Mouse (Mus musculus) forebrain, embryonic 16.5 days (tissue): Measurements from ENCODE around the gene St8sia6. TPM values are rescaled to one million over a fixed set of nuclear protein-coding genes. Genes with fewer than 3 reads are reported as not detected.
A peak's percentile ranks its signal among the peaks of the same experiment; 100 is the strongest.
"Not testable (repeated sequence)": the region's sequence is repeated elsewhere in the genome, so short reads cannot be mapped to it uniquely, and the experiment has no call there.

Experiments used
- ATAC-seq: fragments of 200-750 bp; cut with Nextera tagmentation; 2 replicates; pipeline ENCODE4 v1.8.0; 2017; ENCODE audit warnings: mild to moderate bottlenecking, moderate library complexity
- H3K27ac ChIP-seq: fragments of 300-500 bp; sonication (generic); 2 replicates; pipeline ENCODE4 v1.5.1; 2014; ENCODE audit warnings: low read length, control low read depth
- H3K27me3 ChIP-seq: fragments of 300-500 bp; sonication (generic); replicated peaks from 2 replicates; pipeline ENCODE4 v1.6.1; 2014; ENCODE audit warnings: low read length; ENCODE audit not compliant: control insufficient read depth, insufficient read depth
- H3K36me3 ChIP-seq: fragments of 300-500 bp; sonication (generic); 2 replicates; pipeline ENCODE4 v1.6.1; 2014; ENCODE audit not compliant: control insufficient read depth, insufficient read depth
- H3K4me1 ChIP-seq: fragments of 300-500 bp; sonication (generic); replicated peaks from 2 replicates; pipeline ENCODE4 v1.6.1; 2014; ENCODE audit warnings: low read length; ENCODE audit not compliant: control insufficient read depth, insufficient read depth
- H3K4me2 ChIP-seq: fragments of 300-500 bp; sonication (generic); 2 replicates; pipeline ENCODE4 v1.6.1; 2014; ENCODE audit warnings: mild to moderate bottlenecking, low read length, control low read depth
- H3K4me3 ChIP-seq: fragments of 300-500 bp; sonication (generic); replicated peaks from 2 replicates; pipeline ENCODE4 v1.5.1; 2014; ENCODE audit warnings: mild to moderate bottlenecking, low read length, control low read depth
- H3K9ac ChIP-seq: fragments of 300-500 bp; sonication (generic); replicated peaks from 2 replicates; pipeline ENCODE4 v1.6.1; 2014; ENCODE audit warnings: low read depth, low read length, control low read depth
- H3K9me3 ChIP-seq: fragments of 300-500 bp; sonication (generic); 2 replicates; pipeline ENCODE4 v1.6.1; 2016; ENCODE audit warnings: low read length; ENCODE audit not compliant: control insufficient read depth
- WGBS: fragments of 180-500 bp; shearing (Covaris S2); extraction: QIAGEN DNeasy Blood & Tissue Kit; methylation state at CpG from one replicate; pipeline ENCODE4 v1.1.7; 2014; 5-methylcytosine and 5-hydroxymethylcytosine counted together
- polyA plus RNA-seq: library from polyadenylated mRNA; unstranded; fragments of >200 nt; fragmentation: Nextera tagmentation; extraction: Ambion mirVana; gene quantifications from 2 replicates; pipeline ENCODE4 v1.2.1, GENCODE M21; 2015

Gene St8sia6
- polyA plus RNA-seq, 1 experiment from 2014 or later: 0.30 TPM

DNA sequence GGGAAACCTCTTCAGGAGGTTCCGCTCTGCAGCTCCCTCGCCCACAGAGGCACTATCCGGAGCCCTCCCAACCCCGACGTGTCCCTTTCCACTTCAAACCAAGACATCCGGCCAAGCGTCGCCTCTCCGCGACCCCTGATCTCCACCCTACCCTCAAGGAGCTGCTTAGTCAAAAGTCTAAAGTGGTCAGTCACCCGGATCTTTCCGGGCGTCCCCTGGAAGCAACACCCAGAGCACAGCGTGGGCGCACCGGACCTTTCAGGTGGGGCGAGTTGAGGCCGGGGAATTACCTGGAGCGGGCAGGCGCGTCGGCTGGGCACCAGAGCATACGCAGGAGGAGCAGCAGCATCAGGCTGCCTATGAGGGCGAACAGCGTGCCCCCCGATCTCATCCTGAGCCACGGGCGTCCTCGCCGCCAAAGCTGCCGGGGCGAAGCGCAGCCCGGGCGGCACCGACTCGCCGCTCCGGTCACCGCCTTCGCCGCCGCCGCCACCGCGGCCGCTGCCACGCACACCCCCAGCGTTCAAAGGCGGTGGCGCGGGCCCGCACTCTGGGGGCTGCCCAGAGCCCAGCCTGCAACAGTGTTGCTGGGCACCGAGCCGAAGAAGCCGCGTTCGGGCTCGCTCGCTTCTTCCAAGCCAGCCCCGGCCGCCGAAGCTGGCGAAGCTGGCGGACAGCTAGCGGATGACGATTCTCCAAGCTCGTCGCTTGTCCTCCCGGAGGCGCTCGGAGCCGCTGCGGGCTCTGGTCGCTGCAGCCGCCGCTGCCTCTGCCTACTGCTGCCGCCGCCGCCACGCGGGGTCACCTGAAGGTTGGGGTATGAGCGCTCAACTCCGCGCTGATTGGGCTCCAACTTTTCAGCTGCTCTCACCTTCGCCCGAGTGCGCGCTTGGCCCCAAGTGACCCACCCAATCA, 553 bp downstream of the St8sia6 start:
- ATAC-seq: peak; percentile 94
- no peaks in the 10 kb centered on the region for H3K9me3 ChIP-seq
- peaks cover 20% of the 10 kb centered on the region for H3K27me3 ChIP-seq
- H3K36me3 ChIP-seq: no peaks in the 10 kb centered on the region
- H3K4me3 ChIP-seq: peak overlapping the region; percentile 75
- peak overlapping the region; percentile 78 for H3K9ac ChIP-seq
- H3K4me2 ChIP-seq: peak overlapping the region; percentile 97
- no peak overlapping the region for H3K27ac ChIP-seq
- peaks cover 9% of the 10 kb centered on the region for H3K4me1 ChIP-seq
- WGBS: under 1% methylated on average over 88 of the region's 89 CpGs

GRCm38 (mm10) chr2:13792256-13793005, 1.4 kb downstream of the St8sia6 start:
- Histone ChIP-seq H3K4me2 (peak overlapping the region; percentile 97), H3K4me1 (peaks cover 9% of the 10 kb centered on the region), H3K9me3 (no peaks in the 10 kb centered on the region), H3K36me3 (no peaks in the 10 kb centered on the region), H3K27me3 (peaks cover 20% of the 10 kb centered on the region), H3K9ac (no peak overlapping the region), H3K4me3 (peak overlapping the region; percentile 75), H3K27ac (no peak overlapping the region)
- peak; percentile 12 for ATAC-seq
- WGBS: 40% methylated on average over 13 of the region's 13 CpGs

- peaks cover 20% of the 10 kb centered on the region for H3K27me3 ChIP-seq
- no peak for ATAC-seq
- H3K9me3 ChIP-seq: no peaks in the 10 kb centered on the region
- H3K36me3 ChIP-seq: no peaks in the 10 kb centered on the region
- no peak overlapping the region for H3K27ac ChIP-seq
- H3K4me1 ChIP-seq: peaks cover 9% of the 10 kb centered on the region
- WGBS: 66% methylated on average over 7 of the region's 7 CpGs
- H3K4me2 ChIP-seq: no peak overlapping the region
- no peak overlapping the region for H3K9ac ChIP-seq
- no peak overlapping the region for H3K4me3 ChIP-seq
Observed at GRCm38 (mm10) chr2:13791598-13791997, 2.3 kb downstream of the St8sia6 start.

DNA sequence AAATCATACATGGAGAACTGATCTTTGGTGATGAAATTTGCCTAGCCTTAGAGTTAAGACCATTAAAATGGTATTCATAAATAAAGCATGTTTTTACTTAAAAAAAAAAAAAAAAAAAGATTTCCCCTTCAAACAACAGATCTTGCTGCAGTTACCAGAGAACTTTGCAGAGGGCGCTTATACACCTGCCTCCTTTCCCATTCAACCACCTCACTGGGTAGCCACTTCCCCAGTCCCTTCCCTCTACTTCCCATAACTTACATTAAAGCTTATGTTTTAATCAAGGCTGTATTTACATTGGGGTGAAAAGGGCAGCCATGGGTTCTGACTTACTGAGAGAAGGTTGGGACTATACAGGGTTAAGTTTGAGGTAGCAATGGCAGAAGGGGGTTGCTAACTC, 4.5 kb downstream of the St8sia6 start:
- Histone ChIP-seq H3K9me3 (no peaks in the 10 kb centered on the region), H3K27ac (no peak overlapping the region), H3K4me2 (no peak overlapping the region), H3K4me3 (no peak overlapping the region), H3K27me3 (peaks cover 18% of the 10 kb centered on the region), H3K9ac (no peak overlapping the region), H3K4me1 (peaks cover 9% of the 10 kb centered on the region), H3K36me3 (no peaks in the 10 kb centered on the region)
- 43% methylated on average over 1 of the region's 1 CpGs for WGBS
- no peak for ATAC-seq

DNA sequence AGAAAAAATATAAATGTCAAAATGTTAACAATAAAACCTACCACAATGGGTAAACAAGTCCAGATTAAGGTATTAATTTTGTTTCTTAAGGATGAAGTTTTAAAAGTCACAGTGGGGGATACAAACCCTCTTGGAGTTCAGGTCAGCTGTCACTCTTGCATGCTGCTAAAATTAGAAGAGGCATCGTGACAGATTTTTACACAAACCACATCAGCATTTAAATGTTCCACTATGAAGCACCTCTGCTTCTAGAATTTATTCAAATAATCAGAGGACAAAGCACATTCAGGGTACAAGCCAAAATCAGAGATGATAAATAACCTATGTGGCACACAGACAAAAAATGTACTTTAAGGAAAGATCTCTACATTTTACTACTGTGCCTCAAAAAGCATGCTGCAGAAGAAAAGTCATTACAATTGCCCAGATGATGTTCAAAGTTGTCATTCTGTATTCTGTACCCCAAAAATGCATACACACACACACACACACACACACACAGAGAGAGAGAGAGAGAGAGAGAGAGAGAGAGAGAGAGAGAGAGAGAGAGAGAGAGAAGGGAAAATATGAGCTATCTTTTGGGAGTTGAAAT, 7.2 kb downstream of the St8sia6 start:
- Histone ChIP-seq H3K27ac (no peak overlapping the region), H3K4me2 (no peak overlapping the region), H3K4me1 (no peaks in the 10 kb centered on the region), H3K9ac (no peak overlapping the region), H3K27me3 (peaks cover 5% of the 10 kb centered on the region; the same call in 1 of the 2 replicates), H3K9me3 (no peaks in the 10 kb centered on the region), H3K4me3 (no peak overlapping the region), H3K36me3 (no peaks in the 10 kb centered on the region)
- no peak for ATAC-seq
- WGBS: 90% methylated on average over 1 of the region's 1 CpGs

- not testable (repeated sequence) for ATAC-seq, H3K4me2 ChIP-seq, H3K27ac ChIP-seq, H3K9me3 ChIP-seq, H3K9ac ChIP-seq, H3K36me3 ChIP-seq, H3K4me1 ChIP-seq, H3K4me3 ChIP-seq, H3K27me3 ChIP-seq
- 78% methylated on average over 3 of the region's 3 CpGs for WGBS
Observed at GRCm38 (mm10) chr2:13785992-13786391, 7.9 kb downstream of the St8sia6 start.

GRCm38 (mm10) chr2:13785247-13785646, 8.6 kb downstream of the St8sia6 start:
- Histone ChIP-seq H3K9ac (no peak overlapping the region), H3K27me3 (no peaks in the 10 kb centered on the region), H3K4me1 (no peaks in the 10 kb centered on the region), H3K27ac (no peak overlapping the region), H3K4me3 (no peak overlapping the region), H3K36me3 (no peaks in the 10 kb centered on the region), H3K9me3 (no peaks in the 10 kb centered on the region), H3K4me2 (no peak overlapping the region)
- ATAC-seq: no peak
- 77% methylated on average over 2 of the region's 2 CpGs for WGBS

GRCm38 (mm10) chr2:13784448-13784847, 9.4 kb downstream of the St8sia6 start:
- Histone ChIP-seq H3K4me3 (no peak overlapping the region), H3K4me2 (no peak overlapping the region), H3K9me3 (no peaks in the 10 kb centered on the region), H3K4me1 (no peaks in the 10 kb centered on the region), H3K27ac (no peak overlapping the region), H3K36me3 (no peaks in the 10 kb centered on the region), H3K9ac (no peak overlapping the region), H3K27me3 (no peaks in the 10 kb centered on the region)
- whole genome bisulfite sequencing: 91% methylated on average over 1 of the region's 1 CpGs
- ATAC-seq: no peak

DNA sequence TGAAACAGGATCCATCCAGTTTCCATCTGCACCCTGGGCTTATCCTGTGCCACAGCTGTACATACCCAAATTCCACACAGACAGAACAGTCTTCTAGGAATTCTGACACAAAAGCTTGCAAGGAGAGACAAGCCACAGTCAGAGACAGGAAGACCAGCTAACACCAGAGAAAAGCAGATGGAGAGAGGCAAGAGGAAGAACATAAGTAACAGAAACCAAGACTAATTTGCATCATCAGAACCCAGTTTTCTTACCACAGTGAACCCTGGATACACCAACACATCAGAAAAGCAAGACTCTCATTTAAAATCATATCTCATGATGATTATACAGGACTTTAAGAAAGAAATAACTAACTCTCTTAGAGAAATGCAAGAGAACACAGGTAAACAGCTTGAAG, 16.8 kb downstream of the St8sia6 start:
- ATAC-seq: no peak

More for the DNA sequence above, 16.8 kb downstream of the St8sia6 start:
- Histone ChIP-seq H3K4me3 (no peak overlapping the region), H3K4me1 (no peaks in the 10 kb centered on the region), H3K27me3 (no peaks in the 10 kb centered on the region), H3K27ac (no peak overlapping the region), H3K4me2 (no peak overlapping the region), H3K36me3 (no peaks in the 10 kb centered on the region), H3K9ac (no peak overlapping the region), H3K9me3 (no peaks in the 10 kb centered on the region)
